Mouse (Mus musculus) central nervous system, embryonic 11.5 days (tissue): ENCODE data around the gene Trpm3. TPM values are rescaled to one million over a fixed set of nuclear protein-coding genes. Genes with fewer than 3 reads are reported as not detected.

Experiments
- polyA plus RNA-seq: library from polyadenylated mRNA; depleted of rRNA; stranded (reverse); fragments of >200 nt; gene quantifications from 2 replicates; pipeline ENCODE4 v1.2.3, GENCODE M21; 2012; rRNA removed

Gene Trpm3
- polyA plus RNA-seq = 5.9 and 7.3 TPM in 2 replicates

GRCm38 (mm10) chr19:22138590-22139421, at the start of gene Trpm3:
Gene Trpm3 (plus strand): TSS chr19:22139046.

